Mouse (Mus musculus) heart, adult 2 months (tissue): ENCODE data around the gene Zfp637. TPM values are rescaled to one million over a fixed set of nuclear protein-coding genes. Genes with fewer than 3 reads are reported as not detected.
A peak's percentile ranks its signal among the peaks of the same experiment; 100 is the strongest.
"Not testable (repeated sequence)": the region's sequence is repeated elsewhere in the genome, so short reads cannot be mapped to it uniquely, and the experiment has no call there.

ENCODE experiments used
- DNase-seq, 2 experiments: peaks; one replicate each; pipeline ENCODE4 v3.0.0; 2021
- H3K27ac ChIP-seq: fragments of 200-600 bp; 2 replicates; pipeline ENCODE4 v1.8.1; 2022
- H3K27me3 ChIP-seq: fragments of 200-500 bp; 2 replicates; pipeline ENCODE4 v1.6.1; 2012; ENCODE audit warnings: mild to moderate bottlenecking, low read length, inconsistent platforms, mixed read lengths; ENCODE audit not compliant: control insufficient read depth, insufficient read depth
- H3K36me3 ChIP-seq: fragments of 200-500 bp; 2 replicates; pipeline ENCODE4 v1.6.1; 2012; ENCODE audit warnings: low read length, inconsistent platforms; ENCODE audit not compliant: control insufficient read depth, insufficient read depth
- H3K4me1 ChIP-seq: fragments of 200-500 bp; 2 replicates; pipeline ENCODE4 v1.6.1; 2011; ENCODE audit warnings: low read length; ENCODE audit not compliant: control insufficient read depth, insufficient read depth
- H3K4me3 ChIP-seq: fragments of 200-600 bp; 2 replicates; pipeline ENCODE4 v1.8.1; 2022
- H3K79me2 ChIP-seq: fragments of 200-500 bp; replicated peaks from 2 replicates; pipeline ENCODE4 v1.6.1; 2012; ENCODE audit warnings: mild to moderate bottlenecking, inconsistent platforms, low read length, moderate library complexity, mixed read lengths; ENCODE audit not compliant: control insufficient read depth, insufficient read depth
- H3K9ac ChIP-seq: fragments of 200-500 bp; 2 replicates; pipeline ENCODE4 v1.6.1; 2012; ENCODE audit warnings: low read depth, mild to moderate bottlenecking, control low read depth, inconsistent platforms, low read length, mixed read lengths
- CTCF ChIP-seq: fragments of 200-600 bp; IDR thresholded peaks from 2 replicates; pipeline ENCODE4 v1.8.1; 2022; ENCODE audit warnings: antibody characterized with exemption, mild to moderate bottlenecking, moderate library complexity
- EP300 ChIP-seq: fragments of 200-500 bp; IDR thresholded peaks from 2 replicates; pipeline ENCODE4 v1.6.1; 2011; ENCODE audit warnings: low read depth, low read length, control low read depth; ENCODE audit not compliant: insufficient read depth
- POLR2A ChIP-seq: fragments of 200-500 bp; IDR thresholded peaks from 2 replicates; pipeline ENCODE4 v1.6.1; 2011; ENCODE audit warnings: mild to moderate bottlenecking, low read depth, low read length, control low read depth; ENCODE audit not compliant: insufficient read depth
- WGBS: fragments of 180-500 bp; shearing (Covaris S2); methylation state at CpG from one replicate; pipeline ENCODE4 v1.1.7; 2018; 5-methylcytosine and 5-hydroxymethylcytosine counted together
- intact Hi-C: fragments of 180-260 bp; cut with DNase I; formaldehyde crosslinking; loops from one replicate; pipeline ENCODE4 v1.15.1; 2025
- polyA plus RNA-seq: library from polyadenylated mRNA; depleted of rRNA; stranded (reverse); fragments of >200 nt; gene quantifications from 2 replicates; pipeline ENCODE4 v1.2.3, GENCODE M21; 2012
- total RNA-seq, 2 experiments: library from RNA; stranded (reverse); gene quantifications; 2 replicates each; pipeline ENCODE4 v1.2.3; 2021

Zfp637 gene
- total and polyA plus RNA-seq, 3 experiments = 23.5 to 30.9 (median 28.4) TPM

GRCm38 (mm10) chr6:117828273-117828672 lies 12.7 kb upstream of the Zfp637 start:
- TF ChIP-seq EP300 (0 out of 2 replicates have a peak, but pooled peaks have one; percentile 56), POLR2A (no peak), CTCF (peak; percentile 95)
- Histone ChIP-seq H3K79me2 (no peaks in the 10 kb centered on the region), H3K27ac (no peak overlapping the region), H3K4me1 (peaks cover 2% of the 10 kb centered on the region; the same call in 1 of the 2 replicates), H3K36me3 (no peaks in the 10 kb centered on the region), H3K9ac (no peak overlapping the region), H3K4me3 (no peak overlapping the region), H3K27me3 (no peaks in the 10 kb centered on the region)
- intact Hi-C loops = loop anchor here (2.0 to 5.0 kb wide), 3 partner anchors 141 to 1061 kb away; no protein-coding TSS in a partner anchor
- 19% methylated on average over 9 of the region's 9 CpGs for WGBS
- peak; percentile 54 to 80 for DNase-seq

- no peaks in the 10 kb centered on the region for H3K79me2 ChIP-seq
- H3K4me1 ChIP-seq = no peaks in the 10 kb centered on the region
- 4% methylated on average over 12 of the region's 12 CpGs for WGBS
- intact Hi-C loops = loop anchor here (2.0 kb wide), 3 partner anchors 37 to 75 kb away; no protein-coding TSS in a partner anchor
- H3K36me3 ChIP-seq = peaks cover 11% of the 10 kb centered on the region
- H3K9ac ChIP-seq = peak overlapping the region; percentile 99
- peak overlapping the region; percentile 96 for H3K27ac ChIP-seq
- TF ChIP-seq EP300 (no peak), POLR2A (no peak), CTCF (no peak)
- no peak for DNase-seq
- H3K27me3 ChIP-seq = no peaks in the 10 kb centered on the region
- peak overlapping the region; percentile 73 for H3K4me3 ChIP-seq
These were observed 553 bp downstream of the Zfp637 start for GRCm38 (mm10) chr6:117841511-117841955.

- Histone ChIP-seq H3K36me3 (peaks cover 11% of the 10 kb centered on the region), H3K4me3 (no peak overlapping the region), H3K27ac (no peak overlapping the region), H3K27me3 (no peaks in the 10 kb centered on the region), H3K9ac (no peak overlapping the region), H3K4me1 (no peaks in the 10 kb centered on the region), H3K79me2 (no peaks in the 10 kb centered on the region)
- 84% methylated on average over 9 of the region's 9 CpGs for WGBS
- intact Hi-C loops = no loop called here
- TF ChIP-seq EP300 (no peak), POLR2A (no peak), CTCF (no peak)
- DNase-seq = no peak
These were observed 3.6 kb downstream of the Zfp637 start for GRCm38 (mm10) chr6:117844597-117844996.

GRCm38 (mm10) chr6:117846671-117847070 lies 5.7 kb downstream of the Zfp637 start:
- H3K9ac ChIP-seq, H3K27me3 ChIP-seq, intact Hi-C loops, H3K79me2 ChIP-seq, DNase-seq, H3K4me3 ChIP-seq, H3K4me1 ChIP-seq, H3K27ac ChIP-seq: not testable (repeated sequence)
- peaks cover 11% of the 10 kb centered on the region for H3K36me3 ChIP-seq
- 91% methylated on average over 4 of the region's 4 CpGs for WGBS

GRCm38 (mm10) chr6:117847772-117848171 lies 6.8 kb downstream of the Zfp637 start:
- Histone ChIP-seq H3K4me3 (no peak overlapping the region), H3K36me3 (peaks cover 8% of the 10 kb centered on the region), H3K27ac (no peak overlapping the region), H3K27me3 (no peaks in the 10 kb centered on the region), H3K4me1 (no peaks in the 10 kb centered on the region), H3K79me2 (no peaks in the 10 kb centered on the region), H3K9ac (no peak overlapping the region)
- TF ChIP-seq CTCF = peak; percentile 48
- no peak for TF ChIP-seq POLR2A
- no peak for TF ChIP-seq EP300
- intact Hi-C loops = no loop called here
- WGBS = 95% methylated on average over 2 of the region's 2 CpGs
- DNase-seq = no peak

GRCm38 (mm10) chr6:117848577-117848976 lies 7.6 kb downstream of the Zfp637 start:
- TF ChIP-seq EP300 (no peak), CTCF (no peak), POLR2A (no peak)
- H3K4me1 ChIP-seq = no peaks in the 10 kb centered on the region
- H3K9ac ChIP-seq = no peak overlapping the region
- intact Hi-C loops = no loop called here
- no peak overlapping the region for H3K4me3 ChIP-seq
- peaks cover 7% of the 10 kb centered on the region for H3K36me3 ChIP-seq
- H3K27ac ChIP-seq = no peak overlapping the region
- H3K79me2 ChIP-seq = no peaks in the 10 kb centered on the region
- no peaks in the 10 kb centered on the region for H3K27me3 ChIP-seq
- WGBS = 86% methylated on average over 5 of the region's 5 CpGs
- no peak for DNase-seq
